Mouse (Mus musculus) cerebellum, postnatal 4 days (tissue): ENCODE results near the gene Rbm19.
A peak's percentile ranks its signal among the peaks of the same experiment; 100 is the strongest.

Source experiments
- DNase-seq, 2 experiments: peaks; one replicate each; pipeline ENCODE4 v3.0.0; 2022; ENCODE audit warnings: low spot score in 2 of 2, mixed read lengths in 1 of 2

Gene Rbm19

GRCm38 (mm10) chr5:120134000-120134399, 17.7 kb downstream of the Rbm19 start:
- peak in 1 of 2 experiments; percentile 53 for DNase-seq

GRCm38 (mm10) chr5:120135337-120135736, 19.1 kb downstream of the Rbm19 start:
- no peak for DNase-seq

GRCm38 (mm10) chr5:120135823-120136222, 19.6 kb downstream of the Rbm19 start:
- no peak for DNase-seq

- no peak for DNase-seq
Measured at GRCm38 (mm10) chr5:120136236-120136675, 20.0 kb downstream of the Rbm19 start.

- no peak for DNase-seq
Measured at GRCm38 (mm10) chr5:120137038-120137437, 20.8 kb downstream of the Rbm19 start.

- DNase-seq, result no peak
Measured at GRCm38 (mm10) chr5:120137846-120138245, 21.6 kb downstream of the Rbm19 start.

GRCm38 (mm10) chr5:120138406-120138805, 22.1 kb downstream of the Rbm19 start:
- no peak for DNase-seq

GRCm38 (mm10) chr5:120139224-120139623, 23.0 kb downstream of the Rbm19 start:
- no peak for DNase-seq

GRCm38 (mm10) chr5:120143941-120144340, 27.7 kb downstream of the Rbm19 start:
- peak in 1 of 2 experiments; percentile 40 for DNase-seq

GRCm38 (mm10) chr5:120145371-120146050, 29.2 kb downstream of the Rbm19 start:
- DNase-seq, result no peak

GRCm38 (mm10) chr5:120146051-120146385, 29.8 kb downstream of the Rbm19 start:
- peak; percentile 69 to 80 for DNase-seq

- DNase-seq, result no peak
Measured at GRCm38 (mm10) chr5:120146909-120147308, 30.6 kb downstream of the Rbm19 start.

- DNase-seq, result no peak
Measured at GRCm38 (mm10) chr5:120148246-120148645, 32.0 kb downstream of the Rbm19 start.

- no peak for DNase-seq
Measured at GRCm38 (mm10) chr5:120151145-120151544, 34.9 kb downstream of the Rbm19 start.

GRCm38 (mm10) chr5:120153140-120153539, 36.9 kb downstream of the Rbm19 start:
- no peak for DNase-seq

GRCm38 (mm10) chr5:120155672-120156071, 39.4 kb downstream of the Rbm19 start:
- no peak for DNase-seq

- no peak for DNase-seq
Measured at GRCm38 (mm10) chr5:120156166-120156909, 40.1 kb downstream of the Rbm19 start.

GRCm38 (mm10) chr5:120157115-120157514, 40.9 kb downstream of the Rbm19 start:
- no peak for DNase-seq

- no peak for DNase-seq
Measured at GRCm38 (mm10) chr5:120158476-120158875, 42.2 kb downstream of the Rbm19 start.

- no peak for DNase-seq
Measured at GRCm38 (mm10) chr5:120160923-120161658, 44.8 kb downstream of the Rbm19 start.

GRCm38 (mm10) chr5:120162689-120163088, 46.4 kb downstream of the Rbm19 start:
- no peak for DNase-seq

- DNase-seq, result no peak
Measured at GRCm38 (mm10) chr5:120163428-120163827, 47.2 kb downstream of the Rbm19 start.
